Mouse (Mus musculus) heart, adult 11 months (tissue): ENCODE measurements at regions not wholly inside any gene's neighbourhood (a gene's known extent, or its start where the extent isn't known, plus 50 kb on each side); places are given as distances from the start of the nearest gene placed in this dataset.

ENCODE experiments used
- DNase-seq: peaks from one replicate; pipeline ENCODE4 v3.0.0; 2022

GRCm38 (mm10) chr11:25157861-25158245 lies 1052.7 kb downstream of the 5730522E02Rik start:
- no peak for DNase-seq

- DNase-seq, result no peak
Measured at GRCm38 (mm10) chr11:25158884-25159283, 1051.7 kb downstream of the 5730522E02Rik start.

GRCm38 (mm10) chr11:25167939-25168338 lies 1042.6 kb downstream of the 5730522E02Rik start:
- DNase-seq, result no peak

GRCm38 (mm10) chr11:25171048-25171447 lies 1039.5 kb downstream of the 5730522E02Rik start:
- no peak for DNase-seq
